Mouse (Mus musculus): ENCODE measurements around the gene Thap11.

Thap11 gene

DNA sequence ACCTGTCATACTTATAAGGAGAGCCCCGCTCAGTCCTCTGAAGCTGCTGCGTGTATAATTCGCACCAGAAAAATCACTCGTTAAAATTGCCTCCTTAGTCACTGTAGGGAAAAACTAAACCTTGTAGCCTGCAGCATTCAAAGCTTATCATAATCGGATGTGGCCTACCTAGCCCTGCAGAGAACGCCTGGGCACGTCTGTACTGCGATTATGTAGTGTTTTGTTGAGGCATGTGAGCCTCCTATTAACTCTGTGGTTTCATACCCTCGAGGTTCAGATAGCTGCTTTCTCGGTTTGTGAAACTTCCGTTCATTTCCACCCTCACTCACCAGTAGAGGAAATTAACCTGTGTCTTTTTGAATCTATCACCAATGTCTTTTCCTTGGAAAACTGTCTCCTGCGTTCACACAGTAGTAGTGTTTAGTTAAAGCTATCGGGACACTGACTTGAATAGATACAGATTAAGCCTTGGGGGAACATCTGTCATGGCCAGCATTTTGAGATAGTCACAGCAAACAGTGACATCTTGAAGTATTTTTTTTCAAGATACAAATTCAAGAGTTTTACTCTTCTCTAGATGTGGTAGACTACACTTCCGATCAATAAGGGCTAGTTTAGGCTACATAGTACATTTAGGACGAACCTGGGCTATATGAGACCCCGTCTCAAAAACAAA lies 46.1 kb downstream of the Thap11 start:
- DNase-seq (ENCODE audit: low spot score): no peak

All from layer of hippocampus, adult 11-12 months (tissue).